Mouse (Mus musculus) Patski (cell line): ENCODE results near the gene Itih4. TPM values are rescaled to one million over a fixed set of nuclear protein-coding genes. Genes with fewer than 3 reads are reported as not detected.

Experiments used
- ATAC-seq: fragments of 100-300 bp; one replicate; pipeline ENCODE4 v1.8.0; 2021
- CTCF ChIA-PET: fragments of 350-600 bp; sonication (Branson Sonifier 250); formaldehyde crosslinking; loops from one replicate; lab custom pipeline; 2022; ENCODE audit warnings: inconsistent platforms; lab: Charles Lee
- POLR2A ChIA-PET: fragments of 350-600 bp; sonication (Branson Sonifier 250); formaldehyde crosslinking; loops from one replicate; lab custom pipeline; 2022; ENCODE audit warnings: antibody characterized with exemption, inconsistent platforms; lab: Charles Lee
- DNase-seq: peaks from one replicate; pipeline ENCODE4 v3.0.0-alpha.2; 2011; ENCODE audit warnings: low read depth, low spot score
- H3K27me3 ChIP-seq: fragments of 371-371 bp; one replicate; pipeline ENCODE4 v1.5.1; 2021
- CTCF ChIP-seq: fragments of 100-300 bp; IDR thresholded peaks from one replicate; pipeline ENCODE4 v1.5.1; 2021
- in situ Hi-C: fragments of 300-500 bp; cut with MboI; formaldehyde crosslinking; loops from 3 replicates; pipeline ENCODE4 v1.11.1; 2018; ENCODE audit warnings: low pct_unique_long_range_greater_than_20kb, mixed read lengths
- polyA plus RNA-seq: library from polyadenylated mRNA; unstranded; gene quantifications from one replicate; pipeline ENCODE4 v1.2.3, GENCODE M21; 2021

Itih4 gene
- polyA plus RNA-seq, 1 experiment from 2014 or later, result 0.65 TPM

GRCm38 (mm10) chr14:30925492-30925891 is 39.2 kb downstream of the Itih4 start:
- no peak for DNase-seq
- ChIA-PET CTCF (interaction anchor here (0.9 kb wide), 1 partner anchor 18 kb away, joined by 7 read pairs; no protein-coding TSS in a partner anchor), POLR2A (no interaction called here)
- no peaks in the 10 kb centered on the region for H3K27me3 ChIP-seq
- in situ Hi-C loops, result no loop called here
- no peak for TF ChIP-seq CTCF
- no peak for ATAC-seq

- DNase-seq (no peak), ATAC-seq (no peak)
- ChIA-PET POLR2A (no interaction called here), CTCF (interaction anchor here (1.0 kb wide), 1 partner anchor 64 kb away, joined by 5 read pairs; no protein-coding TSS in a partner anchor)
- in situ Hi-C loops, result no loop called here
- no peak for TF ChIP-seq CTCF
- no peaks in the 10 kb centered on the region for H3K27me3 ChIP-seq
These were observed 44.1 kb downstream of the Itih4 start for GRCm38 (mm10) chr14:30930386-30930785.

- in situ Hi-C loops, result no loop called here
- CTCF ChIA-PET, result no interaction called here
- POLR2A ChIA-PET, result no interaction called here
These were observed 47.1 kb downstream of the Itih4 start for GRCm38 (mm10) chr14:30933351-30933750.

GRCm38 (mm10) chr14:30942254-30942653 is 56.0 kb downstream of the Itih4 start:
- no peak for TF ChIP-seq CTCF
- DNase-seq (no peak), ATAC-seq (no peak)
- in situ Hi-C loops, result loop anchor here (5.0 to 10.0 kb wide), 2 partner anchors 75 to 247 kb away; no protein-coding TSS in a partner anchor
- POLR2A ChIA-PET, result no interaction called here
- CTCF ChIA-PET, result interaction anchor here (1.2 to 4.1 kb wide), 4 partner anchors 53 to 84 kb away, joined by 3 to 48 read pairs (median 14); no protein-coding TSS in a partner anchor
- no peaks in the 10 kb centered on the region for H3K27me3 ChIP-seq

More at GRCm38 (mm10) chr14:30933351-30933750, 47.1 kb downstream of the Itih4 start:
- TF ChIP-seq CTCF, result no peak
- no peaks in the 10 kb centered on the region for H3K27me3 ChIP-seq
- ATAC-seq (no peak), DNase-seq (no peak)

GRCm38 (mm10) chr14:30943038-30943437 is 56.8 kb downstream of the Itih4 start, which contains the start of gene Itih1:
Gene Itih1 (minus strand): TSS chr14:30943289.
- no peak for ATAC-seq
- DNase-seq, result no peak
- H3K27me3 ChIP-seq, result no peaks in the 10 kb centered on the region
- in situ Hi-C loops, result loop anchor here (5.0 to 10.0 kb wide), 2 partner anchors 76 to 248 kb away; no protein-coding TSS in a partner anchor
- no peak for TF ChIP-seq CTCF
- CTCF ChIA-PET, result interaction anchor here (0.8 to 4.1 kb wide), 10 partner anchors 16 to 85 kb away, joined by 3 to 48 read pairs (median 4); no protein-coding TSS in a partner anchor
- POLR2A ChIA-PET, result interaction anchor here (1.2 to 1.3 kb wide), 2 partner anchors 71 to 81 kb away, joined by 3 to 5 read pairs; no protein-coding TSS in a partner anchor

- no peaks in the 10 kb centered on the region for H3K27me3 ChIP-seq
- ChIA-PET CTCF (interaction anchor here (0.6 to 4.1 kb wide), 15 partner anchors 9 to 90 kb away, joined by 3 to 48 read pairs (median 4); partner anchors contain the start of gene Mustn1), POLR2A (interaction anchor here (0.8 to 1.3 kb wide), 4 partner anchors 68 to 82 kb away, joined by 3 to 5 read pairs (median 4); no protein-coding TSS in a partner anchor)
- peak; percentile 20 for DNase-seq
- in situ Hi-C loops, result loop anchor here (5.0 to 10.0 kb wide), 2 partner anchors 77 to 249 kb away; no protein-coding TSS in a partner anchor
- no peak for TF ChIP-seq CTCF
- ATAC-seq, result peak; percentile 54
These were observed 57.8 kb downstream of the Itih4 start for GRCm38 (mm10) chr14:30943860-30944674.

GRCm38 (mm10) chr14:30944745-30945144 is 58.5 kb downstream of the Itih4 start:
- CTCF ChIA-PET, result interaction anchor here (0.8 to 4.1 kb wide), 10 partner anchors 10 to 90 kb away, joined by 3 to 48 read pairs (median 5); partner anchors contain the start of gene Mustn1
- no peak for TF ChIP-seq CTCF
- DNase-seq (no peak), ATAC-seq (no peak)
- in situ Hi-C loops, result loop anchor here (5.0 to 10.0 kb wide), 2 partner anchors 77 to 250 kb away; no protein-coding TSS in a partner anchor
- POLR2A ChIA-PET, result interaction anchor here (1.1 kb wide), 1 partner anchor 68 kb away, joined by 3 read pairs; no protein-coding TSS in a partner anchor
- H3K27me3 ChIP-seq, result no peaks in the 10 kb centered on the region

GRCm38 (mm10) chr14:30949986-30950385 is 63.7 kb downstream of the Itih4 start:
- CTCF ChIA-PET, result interaction anchor here (1.8 kb wide), 1 partner anchor 84 kb away, joined by 4 read pairs; no protein-coding TSS in a partner anchor
- H3K27me3 ChIP-seq, result no peaks in the 10 kb centered on the region
- no peak for TF ChIP-seq CTCF
- ATAC-seq, result no peak
- in situ Hi-C loops, result loop anchor here (10.0 kb wide), 1 partner anchor 255 kb away; no protein-coding TSS in a partner anchor
- POLR2A ChIA-PET, result no interaction called here
- no peak for DNase-seq

- no peaks in the 10 kb centered on the region for H3K27me3 ChIP-seq
- no peak for TF ChIP-seq CTCF
- POLR2A ChIA-PET, result interaction anchor here (0.6 kb wide), 1 partner anchor 67 kb away, joined by 3 read pairs; no protein-coding TSS in a partner anchor
- ATAC-seq (peak; percentile 65), DNase-seq (peak; percentile 89)
- in situ Hi-C loops, result no loop called here
- CTCF ChIA-PET, result interaction anchor here (0.8 to 2.5 kb wide), 6 partner anchors 8 to 86 kb away, joined by 3 to 6 read pairs (median 4); no protein-coding TSS in a partner anchor
These were observed 65.0 kb downstream of the Itih4 start, which contains the start of gene Nek4 for GRCm38 (mm10) chr14:30951154-30951825. Gene Nek4 (plus strand): TSS chr14:30951377.

Other genes with a start within 250 kb of the Itih4 start
- 24.4 TPM for gene Rft1, start 232.1 kb upstream of the Itih4 start, polyA plus RNA-seq
- 14.8 TPM for gene Sfmbt1, start 171.6 kb upstream of the Itih4 start, polyA plus RNA-seq
- gene Tmem110, start 60.9 kb upstream of the Itih4 start, polyA plus RNA-seq, result 15.0 TPM
- 0.46 TPM for gene Mustn1, start 7.3 kb upstream of the Itih4 start, polyA plus RNA-seq
- 0.42 TPM for gene Itih3, start 37.3 kb downstream of the Itih4 start, polyA plus RNA-seq
- 0.87 TPM for gene Itih1, start 56.8 kb downstream of the Itih4 start, polyA plus RNA-seq
- gene Nek4, start 64.9 kb downstream of the Itih4 start, polyA plus RNA-seq, result 17.9 TPM
- gene Glt8d1, start 114.9 kb downstream of the Itih4 start, polyA plus RNA-seq, result 75.6 TPM
- 281 TPM for gene Spcs1, start 115.2 kb downstream of the Itih4 start, polyA plus RNA-seq
- 46.9 TPM for gene Pbrm1, start 132.7 kb downstream of the Itih4 start, polyA plus RNA-seq
- 96.2 TPM for gene Gnl3, start 132.7 kb downstream of the Itih4 start, polyA plus RNA-seq
- 75.7 TPM for gene Smim4, start 242.5 kb downstream of the Itih4 start, polyA plus RNA-seq
- gene Nt5dc2, start 244.6 kb downstream of the Itih4 start, polyA plus RNA-seq, result 268 TPM